Mouse (Mus musculus): ENCODE data around the gene Fnip2.

Fnip2 gene

GRCm38 (mm10) chr3:79528451-79528850, 39.1 kb downstream of the Fnip2 start:
- DNase-seq (ENCODE audit: low read depth, low spot score), result no peak

GRCm38 (mm10) chr3:79527921-79528320, 39.7 kb downstream of the Fnip2 start:
- DNase-seq (ENCODE audit: low read depth, low spot score), result no peak

DNA sequence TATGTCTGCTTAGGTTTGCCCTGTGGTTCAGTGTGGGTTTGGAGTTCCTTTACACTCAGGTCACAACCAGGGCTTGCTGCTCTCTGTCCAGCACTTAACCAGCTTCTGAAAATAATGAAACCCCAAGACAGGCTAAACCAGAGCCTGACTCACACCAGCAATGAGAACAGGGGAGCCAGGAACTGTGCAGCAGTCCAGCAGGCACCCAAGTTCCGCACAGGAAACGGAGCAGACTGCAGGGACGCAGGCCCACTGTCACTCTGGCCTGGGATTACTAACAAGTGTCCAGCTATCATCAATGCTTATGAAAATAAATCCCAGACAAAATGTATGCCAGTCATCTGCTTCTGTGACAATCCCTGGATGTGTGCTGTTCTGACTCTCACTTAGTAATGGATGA, 40.1 kb downstream of the Fnip2 start:
- DNase-seq (ENCODE audit: low read depth, low spot score), result no peak

GRCm38 (mm10) chr3:79523349-79523748, 44.2 kb downstream of the Fnip2 start:
- DNase-seq (ENCODE audit: low read depth, low spot score), result no peak

DNA sequence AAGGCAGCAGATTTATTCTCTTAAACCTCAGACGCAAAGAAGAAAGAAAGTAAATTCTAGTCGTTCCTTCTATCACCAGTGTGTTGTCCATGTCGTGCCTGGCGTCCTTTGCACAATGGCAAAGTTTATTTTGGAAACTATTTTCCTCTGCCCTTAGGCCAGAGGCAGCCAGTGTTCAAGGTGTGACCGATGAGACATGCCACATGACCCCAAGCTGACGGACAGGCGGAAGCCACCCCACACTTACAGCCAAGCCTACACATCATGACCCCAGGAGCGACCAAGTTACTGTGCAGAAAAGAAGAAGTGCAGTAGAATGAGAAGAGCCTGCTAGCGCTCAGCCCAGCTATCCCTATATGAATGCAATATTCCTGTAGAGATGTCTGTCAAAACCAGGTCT, 47.7 kb downstream of the Fnip2 start:
- DNase-seq (ENCODE audit: low read depth, low spot score), result no peak

GRCm38 (mm10) chr3:79518761-79519527, 48.7 kb downstream of the Fnip2 start:
- no peak for DNase-seq (ENCODE audit: low read depth, low spot score)

GRCm38 (mm10) chr3:79517884-79518591, 49.6 kb downstream of the Fnip2 start:
- no peak for DNase-seq (ENCODE audit: low read depth, low spot score)

DNA sequence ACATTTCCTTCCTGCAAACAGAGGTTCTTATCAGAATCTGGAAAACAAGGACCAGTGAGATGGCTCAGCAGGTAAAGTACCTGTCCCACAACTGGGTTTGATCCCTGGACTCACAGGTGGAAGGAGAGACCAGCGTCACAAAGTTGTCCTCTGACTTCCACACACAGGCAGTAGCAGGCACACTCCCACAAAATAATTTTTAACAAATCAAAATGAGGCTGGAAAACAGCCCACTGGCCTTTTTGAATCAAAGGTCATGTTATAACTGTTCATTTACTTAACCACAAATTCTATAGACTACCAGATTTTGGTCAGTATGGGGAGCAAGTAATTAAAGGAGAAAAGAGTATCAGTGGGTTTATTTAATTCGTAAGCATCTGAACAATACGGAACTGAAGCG, 50.6 kb downstream of the Fnip2 start:
- DNase-seq (ENCODE audit: low read depth, low spot score), result no peak

DNA sequence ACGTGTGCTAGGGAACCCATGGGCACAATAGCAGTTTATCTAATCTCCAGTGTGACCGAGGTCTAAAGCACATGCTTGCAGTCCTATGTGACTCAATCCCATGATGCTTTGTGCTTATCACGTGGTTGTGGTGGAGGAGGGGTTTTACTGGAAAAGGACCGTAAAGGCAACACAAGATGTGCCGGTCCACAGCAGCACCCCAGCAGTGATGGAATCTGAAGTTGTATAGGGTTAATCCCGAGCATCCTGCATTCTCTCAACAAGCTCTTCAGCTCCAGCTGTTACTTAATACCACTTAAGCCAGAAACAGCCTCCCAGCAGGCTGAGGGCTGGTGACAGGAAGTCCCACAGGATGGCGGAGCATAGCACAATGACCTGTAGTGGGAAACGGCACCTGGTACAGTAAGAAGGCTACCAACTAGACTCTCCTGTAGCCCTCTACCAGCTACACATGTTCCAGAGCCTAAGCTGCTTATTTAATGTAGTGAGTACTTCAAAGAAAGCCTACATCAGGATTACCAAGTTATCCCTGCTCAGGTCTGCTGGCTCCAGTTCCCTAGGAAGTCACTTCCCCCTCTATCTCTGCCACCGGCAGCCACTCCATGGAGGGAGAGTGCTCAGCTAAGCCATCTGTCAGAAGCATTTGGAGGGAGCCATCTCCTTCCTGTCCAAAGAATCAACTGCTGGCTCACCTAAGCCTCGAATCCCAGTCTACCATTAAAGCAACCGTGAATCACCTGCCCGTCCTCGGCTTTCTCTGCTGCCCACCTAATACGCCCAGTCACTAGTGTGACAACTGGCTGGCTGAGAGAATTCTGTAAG, 51.3 kb downstream of the Fnip2 start:
- DNase-seq (ENCODE audit: low read depth, low spot score), result no peak

- no peak for DNase-seq (ENCODE audit: low read depth, low spot score)
These were observed 53.3 kb downstream of the Fnip2 start for GRCm38 (mm10) chr3:79514304-79514703.

DNA sequence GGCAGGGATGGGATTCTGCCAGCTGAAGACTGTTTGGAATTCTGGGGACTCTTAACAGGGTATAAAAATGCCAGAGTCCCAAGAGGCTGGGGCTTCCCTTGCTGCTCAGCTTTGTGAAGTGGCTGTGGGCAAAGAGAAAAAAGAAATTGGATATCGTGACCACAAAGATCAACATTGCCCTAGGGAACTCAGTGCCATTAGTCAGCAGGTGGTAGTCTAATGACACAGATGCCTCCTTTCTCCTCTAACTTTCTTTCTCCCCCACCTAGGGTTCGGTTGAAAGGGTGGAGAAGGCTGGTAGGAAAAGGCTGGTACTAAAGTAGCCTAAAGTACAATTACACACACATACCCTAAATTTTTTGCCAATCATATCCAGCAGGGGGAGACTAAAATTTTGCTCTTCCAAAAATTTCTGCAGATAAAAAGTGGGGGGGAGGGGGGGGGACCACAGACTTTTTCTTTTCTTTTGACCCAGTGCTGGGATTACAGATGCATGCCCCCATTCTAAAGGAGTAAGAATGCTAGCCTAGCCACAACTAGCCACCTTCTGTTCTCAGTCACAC, 66.3 kb downstream of the Fnip2 start:
- DNase-seq (ENCODE audit: low read depth, low spot score), result no peak

DNA sequence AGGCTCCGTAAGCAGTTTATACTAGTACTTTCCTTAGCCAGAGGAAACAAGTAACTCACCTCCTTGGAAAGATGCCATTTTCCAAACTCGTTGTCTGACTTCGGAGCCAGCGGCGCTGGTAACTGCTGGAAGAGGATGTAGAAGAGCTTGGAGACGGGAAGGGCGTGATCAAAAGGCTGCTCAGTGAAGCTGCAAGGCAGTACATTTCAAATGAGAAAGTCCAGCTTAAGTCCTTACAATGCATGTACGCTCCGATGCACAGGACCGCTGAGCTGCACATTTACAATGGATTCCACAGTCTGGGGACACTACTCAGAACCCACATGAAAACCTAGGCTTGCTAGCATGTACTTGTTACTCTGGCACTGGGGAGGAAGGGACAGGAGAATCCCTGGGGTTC, 67.3 kb downstream of the Fnip2 start:
- DNase-seq (ENCODE audit: low read depth, low spot score), result no peak

- no peak for DNase-seq (ENCODE audit: low read depth, low spot score)
These were observed 70.9 kb downstream of the Fnip2 start for GRCm38 (mm10) chr3:79496668-79497067.

- DNase-seq (ENCODE audit: low read depth, low spot score), result no peak
These were observed 72.4 kb downstream of the Fnip2 start for GRCm38 (mm10) chr3:79495151-79495550.

DNA sequence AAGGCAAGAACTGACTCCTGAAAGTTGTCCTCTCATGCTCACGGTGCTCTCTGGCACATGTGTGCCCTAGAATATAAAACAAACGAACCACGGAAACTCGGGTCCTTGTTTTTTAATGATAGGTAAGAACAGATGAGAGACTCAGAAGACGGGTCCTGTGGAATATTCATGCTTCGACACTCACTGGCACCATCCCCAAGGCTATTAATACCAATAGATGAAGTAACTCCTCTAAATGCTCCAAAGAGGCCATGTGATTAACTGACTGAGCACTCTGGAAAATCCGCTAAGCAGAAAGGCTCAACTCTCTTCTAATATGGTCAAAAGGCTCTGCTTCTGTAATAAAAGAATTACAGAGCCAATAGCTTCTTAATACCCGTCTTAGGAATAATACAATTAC, 73.6 kb downstream of the Fnip2 start:
- no peak for DNase-seq (ENCODE audit: low read depth, low spot score)

DNA sequence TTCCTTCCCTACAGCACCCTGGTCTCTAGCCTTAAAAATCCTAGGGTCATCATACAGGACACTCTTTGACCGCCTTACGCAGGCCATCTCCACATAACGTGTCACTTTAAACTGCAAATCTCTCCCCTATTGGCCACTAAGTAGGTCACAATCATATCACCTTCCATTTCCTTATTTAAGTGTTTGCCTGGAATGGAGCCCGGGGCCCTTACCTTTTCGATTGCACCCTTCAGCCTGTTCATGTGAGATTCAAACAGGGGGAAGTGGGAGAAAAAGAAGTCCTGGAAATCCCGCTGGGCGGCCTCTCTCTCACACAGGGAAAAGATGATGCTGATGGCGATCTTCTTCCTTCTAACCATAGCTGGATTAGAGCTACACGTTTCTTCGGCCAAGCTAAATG, 74.5 kb downstream of the Fnip2 start:
- DNase-seq (ENCODE audit: low read depth, low spot score), result no peak

GRCm38 (mm10) chr3:79491614-79492013, 76.0 kb downstream of the Fnip2 start:
- no peak for DNase-seq (ENCODE audit: low read depth, low spot score)

- no peak for DNase-seq (ENCODE audit: low read depth, low spot score)
These were observed 77.5 kb downstream of the Fnip2 start for GRCm38 (mm10) chr3:79490102-79490501.

GRCm38 (mm10) chr3:79488025-79488424, 79.6 kb downstream of the Fnip2 start:
- DNase-seq (ENCODE audit: low read depth, low spot score), result no peak

DNA sequence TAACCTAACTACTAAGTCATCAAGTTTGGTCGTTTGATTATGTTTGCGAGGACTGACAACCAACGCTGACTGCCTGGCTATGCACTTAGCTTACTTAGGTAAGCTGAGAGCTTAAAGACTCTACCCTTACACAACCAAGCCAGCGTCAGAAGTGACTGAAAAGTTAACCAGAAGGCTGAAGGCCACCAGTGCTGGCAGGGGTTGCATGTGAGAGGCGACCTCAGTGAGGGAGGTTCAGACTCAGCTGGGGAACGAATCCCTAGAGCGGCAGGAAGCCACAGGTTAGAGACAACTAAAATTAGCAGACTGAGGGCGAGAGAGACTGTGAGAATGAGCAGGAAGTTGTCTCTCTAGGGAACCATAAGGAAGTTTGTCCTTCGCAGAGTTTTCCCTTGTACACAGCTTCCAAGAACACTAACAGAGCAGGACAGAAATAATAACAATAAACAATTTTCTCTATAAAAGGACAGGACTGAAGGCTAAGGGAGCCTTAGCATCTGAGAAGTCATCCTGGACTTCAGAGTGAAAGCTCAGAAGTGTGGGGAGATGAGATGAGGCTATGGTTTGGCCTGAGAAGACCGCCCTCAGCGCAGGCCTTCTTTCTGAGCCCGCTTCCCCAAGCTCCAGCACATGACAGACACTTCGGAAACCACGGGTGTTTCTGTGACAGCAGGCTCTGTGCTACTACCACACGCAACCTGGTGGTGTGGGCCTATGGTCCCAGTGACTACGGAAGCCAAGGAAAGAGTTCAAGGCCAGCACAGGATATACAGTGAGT, 83.1 kb downstream of the Fnip2 start:
- no peak for DNase-seq (ENCODE audit: low read depth, low spot score)

DNA sequence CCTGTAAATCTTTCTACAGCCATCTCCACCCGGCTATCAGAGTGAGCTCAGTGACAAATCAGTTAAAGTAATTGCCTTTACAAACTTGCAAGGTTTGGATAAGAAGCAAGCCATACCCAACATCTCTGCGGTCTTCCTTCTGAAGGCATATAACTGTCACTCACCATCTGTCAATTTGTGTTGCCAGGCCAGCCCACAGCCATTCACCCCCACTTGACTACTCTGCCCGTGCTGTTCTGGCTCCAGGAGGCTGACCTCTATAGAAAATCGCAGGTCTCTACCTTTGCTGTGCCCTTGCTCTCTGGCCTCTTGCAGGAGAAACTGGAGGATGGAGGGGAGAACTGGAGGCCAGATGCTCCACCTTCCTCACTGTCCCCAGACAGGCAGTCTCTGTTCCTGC, 88.7 kb downstream of the Fnip2 start:
- DNase-seq (ENCODE audit: low read depth, low spot score), result no peak

Data from c-Kit-negative CD71-positive TER-119-positive erythroid progenitor cells, embryonic 14.5 days (primary cell).